ENCODE assay signal across 23 mouse cellular contexts in the genomic region with DNA sequence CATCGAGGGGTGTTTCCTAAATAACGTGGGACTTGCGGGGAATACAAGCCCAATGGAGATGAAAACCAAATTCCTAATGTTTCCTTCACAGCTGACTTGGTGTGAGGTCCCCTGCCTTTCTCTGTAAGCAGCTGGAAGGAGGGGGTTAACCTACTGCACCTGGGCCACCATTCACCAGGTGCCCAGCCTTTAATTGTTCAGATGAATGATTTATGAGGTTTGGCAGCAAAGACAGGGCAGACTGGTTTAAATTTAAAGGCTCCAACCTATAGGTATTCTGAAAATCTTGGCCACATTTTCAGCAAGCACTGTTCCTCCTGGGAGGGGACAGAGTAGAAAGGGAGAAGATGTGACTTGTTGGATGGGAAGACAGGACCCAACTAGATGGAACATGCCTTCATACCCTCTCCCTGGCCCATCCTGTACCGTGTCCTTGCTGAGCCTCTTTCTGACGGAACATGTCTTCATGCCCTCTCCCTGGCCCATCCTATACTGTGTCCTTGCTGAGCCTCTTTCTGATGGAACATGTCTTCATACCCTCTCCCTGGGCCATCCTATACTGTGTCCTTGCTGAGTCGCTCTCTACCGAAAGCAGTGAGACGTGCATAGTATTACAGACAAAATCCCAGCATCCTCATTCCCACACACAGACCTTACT.
DNase-seq lines count a peak whose midpoint lies in the region; ATAC-seq and TF ChIP-seq lines count a peak whose summit lies in the region.
"Had no signal": no experiment of that assay in that cellular context is flagged by ENCODE, and none has a peak within 500 bp of the region (broad histone marks: within the 10 kb centered on the region; RNA-seq: fewer than 3 reads in every experiment).

No protein-coding gene starts in this region.

- ATAC-seq in heart, embryonic 11.5 days (replicated peaks; ENCODE audit: insufficient number of reproducible peaks, low FRiP score, low TSS enrichment): 0 out of 2 replicates have a peak, but pooled peaks have one; percentile 46
- 0 out of 2 replicates have a peak, but pooled peaks have one; percentile 52 for ATAC-seq in kidney, postnatal 0 days (replicated peaks; ENCODE audit: low FRiP score, low read depth)
- ATAC-seq in limb, embryonic 14.5 days (ENCODE audit: low FRiP score, low read depth): peak; percentile 47; the same call in 1 of the 2 replicates
- no peak for ATAC-seq in hindbrain, embryonic 16.5 days
- ATAC-seq: forebrain, embryonic 16.5 days; hindbrain, postnatal 0 days; Patski had no signal

- no peak for TF ChIP-seq EP300 in heart, adult 2 months (IDR thresholded peaks at IDR 0.05; ENCODE audit: insufficient read depth, low read depth, low read length)

- no peaks in the 10 kb centered on the region for H3K9me3 ChIP-seq in heart, embryonic 11.5 days (replicated peaks; ENCODE audit: control insufficient read depth, low read length)
- no peaks in the 10 kb centered on the region for H3K9me3 ChIP-seq in kidney, postnatal 0 days (replicated peaks; ENCODE audit: low read length)
- H3K9me3 ChIP-seq in limb, embryonic 14.5 days (ENCODE audit: control insufficient read depth, low read length): no peaks in the 10 kb centered on the region
- H3K9me3 ChIP-seq in hindbrain, embryonic 16.5 days (ENCODE audit: control insufficient read depth, low read length): no peaks in the 10 kb centered on the region
- H3K9me3 ChIP-seq: embryonic facial prominence, embryonic 13.5 days; G1E; liver, embryonic 15.5 days; neural tube, embryonic 15.5 days had no signal

- H3K4me2 ChIP-seq in heart, embryonic 11.5 days: no peak overlapping the region
- no peak overlapping the region for H3K4me2 ChIP-seq in kidney, postnatal 0 days (ENCODE audit: low read length)
- H3K4me2 ChIP-seq in limb, embryonic 14.5 days (replicated peaks; ENCODE audit: low read depth, low read length, severe bottlenecking): no peak overlapping the region
- H3K4me2 ChIP-seq in hindbrain, embryonic 16.5 days (ENCODE audit: low read length): no peak overlapping the region
- H3K4me2 ChIP-seq: embryonic facial prominence, embryonic 13.5 days; liver, embryonic 15.5 days; neural tube, embryonic 15.5 days had no signal

- DNase-seq in heart, adult 2 months: no peak
- no peak for DNase-seq in kidney, postnatal 0 days (ENCODE audit: low spot score)
- DNase-seq in kidney, postnatal 14 days: no peak
- peak; percentile 69 for DNase-seq in fat pad, adult 2 months (ENCODE audit: extremely low read depth, low read depth, low spot score)
- DNase-seq in limb, embryonic 14.5 days (ENCODE audit: low spot score): no peak
- no peak for DNase-seq in gastrocnemius, postnatal 14 days
- DNase-seq: cerebellum, adult 11-12 months; cerebellum, postnatal 10 days; gastrocnemius, postnatal 25 days; heart, postnatal 4 days; kidney, adult 2 months; liver had no signal

- 89% methylated on average over 8 of the region's 8 CpGs for WGBS in heart, embryonic 11.5 days (ENCODE audit: insufficient replicate concordance)
- WGBS in heart, adult 2 months: 96% methylated on average over 8 of the region's 8 CpGs
- 81% methylated on average over 8 of the region's 8 CpGs for WGBS in kidney, postnatal 0 days
- 59% methylated on average over 8 of the region's 8 CpGs for WGBS in limb, embryonic 14.5 days
- 92% methylated on average over 8 of the region's 8 CpGs for WGBS in hindbrain, embryonic 16.5 days

- no peaks in the 10 kb centered on the region for H3K27me3 ChIP-seq in heart, embryonic 11.5 days (ENCODE audit: control insufficient read depth, insufficient read depth, low read length)
- no peaks in the 10 kb centered on the region for H3K27me3 ChIP-seq in heart, adult 2 months (ENCODE audit: control insufficient read depth, insufficient read depth, low read length)
- H3K27me3 ChIP-seq in kidney, postnatal 0 days (ENCODE audit: insufficient read depth, low read length): no peaks in the 10 kb centered on the region
- no peaks in the 10 kb centered on the region for H3K27me3 ChIP-seq in limb, embryonic 14.5 days (ENCODE audit: control insufficient read depth, insufficient read depth, low read length)
- no peaks in the 10 kb centered on the region for H3K27me3 ChIP-seq in hindbrain, embryonic 16.5 days (replicated peaks; ENCODE audit: control insufficient read depth, insufficient read depth, low read length)
- H3K27me3 ChIP-seq: CH12.LX; embryonic facial prominence, embryonic 13.5 days; liver, embryonic 15.5 days; neural tube, embryonic 15.5 days; Patski had no signal

- no peaks in the 10 kb centered on the region for H3K4me1 ChIP-seq in heart, embryonic 11.5 days (ENCODE audit: control insufficient read depth, insufficient read depth, low read length)
- 0 out of 2 replicates have a peak, but pooled peaks cover 1% of the 10 kb centered on the region for H3K4me1 ChIP-seq in heart, adult 2 months (ENCODE audit: control insufficient read depth, insufficient read depth, low read length)
- no peaks in the 10 kb centered on the region for H3K4me1 ChIP-seq in kidney, postnatal 0 days (replicated peaks; ENCODE audit: insufficient read depth, low read length)
- H3K4me1 ChIP-seq in limb, embryonic 14.5 days (ENCODE audit: control insufficient read depth, insufficient read depth, low read length): peaks cover 32% of the 10 kb centered on the region
- no peaks in the 10 kb centered on the region for H3K4me1 ChIP-seq in hindbrain, embryonic 16.5 days (ENCODE audit: control insufficient read depth, insufficient read depth, low read depth, low read length)
- H3K4me1 ChIP-seq: liver, embryonic 15.5 days; neural tube, embryonic 15.5 days had no signal

- H3K36me3 ChIP-seq in heart, embryonic 11.5 days (ENCODE audit: control insufficient read depth, insufficient read depth, low read length): no peaks in the 10 kb centered on the region
- no peaks in the 10 kb centered on the region for H3K36me3 ChIP-seq in heart, adult 2 months (ENCODE audit: control insufficient read depth, insufficient read depth, low read length)
- H3K36me3 ChIP-seq in kidney, postnatal 0 days (ENCODE audit: insufficient read depth, low read length): no peaks in the 10 kb centered on the region
- no peaks in the 10 kb centered on the region for H3K36me3 ChIP-seq in limb, embryonic 14.5 days (ENCODE audit: control insufficient read depth, insufficient read depth, low read length)
- no peaks in the 10 kb centered on the region for H3K36me3 ChIP-seq in hindbrain, embryonic 16.5 days (ENCODE audit: control insufficient read depth, insufficient read depth, low read length)
- H3K36me3 ChIP-seq: embryonic facial prominence, embryonic 13.5 days; liver, embryonic 15.5 days; neural tube, embryonic 15.5 days had no signal

- no peak overlapping the region for H3K4me3 ChIP-seq in heart, embryonic 11.5 days (ENCODE audit: low read depth, low read length)
- H3K4me3 ChIP-seq in heart, adult 2 months: no peak overlapping the region
- H3K4me3 ChIP-seq in kidney, postnatal 0 days (replicated peaks; ENCODE audit: low read depth, low read length): no peak overlapping the region
- H3K4me3 ChIP-seq in limb, embryonic 14.5 days (replicated peaks; ENCODE audit: low read length): no peak overlapping the region
- no peak overlapping the region for H3K4me3 ChIP-seq in hindbrain, embryonic 16.5 days (ENCODE audit: low read length)
- H3K4me3 ChIP-seq: embryonic facial prominence, embryonic 13.5 days; liver, embryonic 15.5 days; neural tube, embryonic 15.5 days had no signal

- H3K9ac ChIP-seq in heart, embryonic 11.5 days (ENCODE audit: low read depth, low read length): no peak overlapping the region
- H3K9ac ChIP-seq in heart, adult 2 months (ENCODE audit: low read depth, low read length): no peak overlapping the region
- no peak overlapping the region for H3K9ac ChIP-seq in kidney, postnatal 0 days (ENCODE audit: low read depth, low read length)
- H3K9ac ChIP-seq in limb, embryonic 14.5 days (ENCODE audit: low read depth, low read length, severe bottlenecking): no peak overlapping the region
- no peak overlapping the region for H3K9ac ChIP-seq in hindbrain, embryonic 16.5 days (ENCODE audit: low read depth, low read length)
- H3K9ac ChIP-seq: embryonic facial prominence, embryonic 13.5 days; liver, embryonic 15.5 days; neural tube, embryonic 15.5 days had no signal

- intact Hi-C loops in heart, adult 2 months (cut with DNase I): no loop called here
- intact Hi-C loops in gastrocnemius, postnatal 14 days (cut with DNase I; ENCODE audit: low total_unique reads): no loop called here

- H3K27ac ChIP-seq in heart, embryonic 11.5 days (ENCODE audit: low read depth, low read length): no peak overlapping the region
- no peak overlapping the region for H3K27ac ChIP-seq in heart, adult 2 months
- no peak overlapping the region for H3K27ac ChIP-seq in kidney, postnatal 0 days
- H3K27ac ChIP-seq in limb, embryonic 14.5 days (replicated peaks; ENCODE audit: low read depth, low read length): no peak overlapping the region
- H3K27ac ChIP-seq in hindbrain, embryonic 16.5 days (ENCODE audit: low read depth, low read length): no peak overlapping the region
- H3K27ac ChIP-seq: embryonic facial prominence, embryonic 13.5 days; hindbrain, postnatal 0 days; liver, embryonic 15.5 days; macrophage; neural tube, embryonic 15.5 days had no signal

- no peak for TF ChIP-seq CTCF in heart, adult 2 months (IDR thresholded peaks at IDR 0.05)
- TF ChIP-seq CTCF in kidney, postnatal 0 days (IDR thresholded peaks at IDR 0.05; ENCODE audit: low read depth): no peak

- no peaks in the 10 kb centered on the region for H3K79me2 ChIP-seq in heart, adult 2 months (replicated peaks; ENCODE audit: control insufficient read depth, insufficient read depth, low read length)

- TF ChIP-seq POLR2A in heart, adult 2 months (IDR thresholded peaks at IDR 0.05; ENCODE audit: insufficient read depth, low read depth, low read length): no peak
- TF ChIP-seq POLR2A in limb, embryonic 14.5 days (IDR thresholded peaks at IDR 0.05; ENCODE audit: borderline replicate concordance, extremely low read depth, insufficient read depth, insufficient read length): no peak
